Mouse (Mus musculus) stomach, postnatal 0 days (tissue): ENCODE results near the gene Atp6v0e.

Experiments used
- CTCF ChIP-seq: IDR thresholded peaks from 2 replicates; pipeline ENCODE4 v1.5.1; 2016; ENCODE audit warnings: antibody characterized with exemption, low read depth, mild to moderate bottlenecking, moderate library complexity
- EP300 ChIP-seq: optimal IDR thresholded peaks from 2 replicates; pipeline ENCODE3; 2016; ENCODE audit warnings: antibody characterized with exemption

DNA sequence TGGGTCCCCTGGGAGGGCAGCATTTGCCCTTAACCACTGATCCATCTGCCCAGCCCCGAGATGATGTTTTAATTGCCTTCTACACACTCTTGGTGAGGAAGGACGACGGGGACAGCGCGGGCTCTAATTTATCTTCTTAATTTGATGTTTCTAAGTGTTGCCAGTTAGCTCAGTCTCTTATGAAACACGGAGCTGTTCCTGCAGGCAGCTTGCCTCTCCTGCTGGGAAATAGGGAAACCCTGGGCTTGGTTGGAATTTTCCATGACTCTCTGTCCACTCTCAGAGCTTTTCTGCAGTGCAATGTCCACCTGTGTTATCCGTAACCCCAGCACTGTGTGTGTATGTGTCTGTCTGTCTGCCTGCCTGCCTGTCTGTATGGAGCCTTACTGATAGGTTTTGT lies 30.4 kb downstream of the Atp6v0e start:
- no peak for TF ChIP-seq CTCF
- TF ChIP-seq EP300 = no peak
